Mouse (Mus musculus) liver, embryonic 16.5 days (tissue): ENCODE results near the gene Ptpn5. TPM values are rescaled to one million over a fixed set of nuclear protein-coding genes. Genes with fewer than 3 reads are reported as not detected.

Experiments used
- ATAC-seq: fragments of 200-750 bp; cut with Nextera tagmentation; 2 replicates; pipeline ENCODE4 v1.8.0; 2017; ENCODE audit warnings: low read depth, mild to moderate bottlenecking, moderate number of reproducible peaks, moderate library complexity
- H3K27ac ChIP-seq: fragments of 300-500 bp; sonication (generic); 2 replicates; pipeline ENCODE4 v1.5.1; 2014; ENCODE audit warnings: mild to moderate bottlenecking, low read length
- H3K27me3 ChIP-seq: fragments of 300-500 bp; sonication (generic); 2 replicates; pipeline ENCODE4 v1.6.1; 2014; ENCODE audit warnings: low read depth, low read length, mixed read lengths; ENCODE audit not compliant: control insufficient read depth, insufficient read depth
- H3K36me3 ChIP-seq: fragments of 300-500 bp; sonication (generic); 2 replicates; pipeline ENCODE4 v1.6.1; 2014; ENCODE audit warnings: mild to moderate bottlenecking; ENCODE audit not compliant: control insufficient read depth, insufficient read depth
- H3K4me1 ChIP-seq: fragments of 300-500 bp; sonication (generic); 2 replicates; pipeline ENCODE4 v1.6.1; 2014; ENCODE audit warnings: low read depth, low read length, mixed read lengths; ENCODE audit not compliant: control insufficient read depth
- H3K4me2 ChIP-seq: fragments of 300-500 bp; sonication (generic); 2 replicates; pipeline ENCODE4 v1.6.1; 2014; ENCODE audit warnings: low read depth, low read length, mixed read lengths
- H3K4me3 ChIP-seq: fragments of 300-500 bp; sonication (generic); 2 replicates; pipeline ENCODE4 v1.5.1; 2014; ENCODE audit warnings: low read depth, mild to moderate bottlenecking, low read length
- H3K9ac ChIP-seq: fragments of 300-500 bp; sonication (generic); 2 replicates; pipeline ENCODE4 v1.6.1; 2014; ENCODE audit warnings: low read depth, low read length
- H3K9me3 ChIP-seq: fragments of 300-500 bp; sonication (generic); replicated peaks from 2 replicates; pipeline ENCODE4 v1.6.1; 2016; ENCODE audit warnings: low read length; ENCODE audit not compliant: control insufficient read depth
- WGBS: fragments of 180-500 bp; shearing (Covaris S2); extraction: QIAGEN DNeasy Blood & Tissue Kit; methylation state at CpG from one replicate; pipeline ENCODE4 v1.1.7; 2014; ENCODE audit not compliant: insufficient replicate concordance; 5-methylcytosine and 5-hydroxymethylcytosine counted together
- polyA plus RNA-seq: library from polyadenylated mRNA; unstranded; fragments of >200 nt; fragmentation: Nextera tagmentation; extraction: Ambion mirVana; gene quantifications from 2 replicates; pipeline ENCODE4 v1.2.1, GENCODE M21; 2015

Ptpn5 gene
- polyA plus RNA-seq, 1 experiment from 2014 or later, result not detected

DNA sequence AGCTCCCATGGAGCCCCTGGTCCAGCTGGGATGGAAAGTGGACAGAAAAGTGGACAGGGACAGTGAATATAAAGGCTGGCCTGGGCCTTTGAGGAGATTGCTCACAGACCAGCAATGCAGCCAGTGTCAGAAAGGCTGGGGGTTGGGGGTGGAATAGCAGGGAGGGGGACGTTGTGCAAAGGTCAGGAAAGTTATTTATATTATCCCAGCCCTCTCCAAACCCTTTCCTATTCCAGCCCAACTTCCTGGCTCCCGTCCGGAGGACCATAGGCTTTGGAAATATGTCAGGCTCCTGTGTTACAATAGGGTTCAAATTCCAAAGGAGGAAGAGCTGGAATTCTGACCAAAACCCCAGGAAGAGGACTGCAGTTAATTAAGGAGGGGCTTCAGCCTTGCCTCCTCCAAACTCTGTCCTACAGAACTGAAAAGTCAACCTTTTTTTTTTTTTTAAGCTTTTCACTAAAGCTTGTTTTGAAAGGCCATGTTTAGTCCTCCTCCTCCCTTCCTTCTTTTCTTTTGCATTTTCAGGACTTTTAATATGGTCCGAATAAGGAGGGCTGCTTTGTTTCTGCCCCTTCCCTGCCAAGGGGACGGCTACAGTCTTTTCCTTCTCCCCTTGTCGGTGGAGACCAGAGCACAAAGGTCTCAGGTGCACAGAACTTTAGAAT is 90.5 kb downstream of the Ptpn5 start:
- Histone ChIP-seq H3K9ac (no peak overlapping the region), H3K36me3 (no peaks in the 10 kb centered on the region), H3K27ac (peak overlapping the region; percentile 62), H3K4me2 (no peak overlapping the region), H3K4me3 (no peak overlapping the region), H3K4me1 (peaks cover 4% of the 10 kb centered on the region), H3K27me3 (no peaks in the 10 kb centered on the region), H3K9me3 (no peaks in the 10 kb centered on the region)
- peak; percentile 75 for ATAC-seq
- WGBS, result 24% methylated on average over 6 of the region's 6 CpGs

DNA sequence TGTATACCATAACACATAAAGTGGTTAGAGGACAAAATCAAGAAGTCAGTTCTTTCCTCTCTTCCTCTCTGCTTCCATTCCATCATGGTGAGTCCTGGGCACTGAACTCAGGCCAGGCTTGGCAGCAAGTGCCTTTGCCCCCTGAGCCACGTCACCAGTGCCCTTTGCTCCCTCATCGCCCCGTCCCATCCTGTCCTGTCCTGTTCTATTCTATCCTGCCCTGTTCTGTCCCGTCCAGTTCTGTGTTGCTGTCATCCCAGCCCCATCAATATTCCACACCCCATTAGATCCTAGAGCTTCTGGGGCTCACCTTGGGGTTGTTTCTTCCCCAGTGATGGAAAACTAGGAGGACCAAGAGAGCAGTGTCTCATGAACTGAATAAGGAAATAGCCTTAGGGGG is 91.4 kb downstream of the Ptpn5 start:
- no peak overlapping the region for H3K4me2 ChIP-seq
- no peak overlapping the region for H3K4me3 ChIP-seq
- H3K27me3 ChIP-seq, result no peaks in the 10 kb centered on the region
- H3K36me3 ChIP-seq, result no peaks in the 10 kb centered on the region
- ATAC-seq, result no peak
- H3K4me1 ChIP-seq, result peaks cover 4% of the 10 kb centered on the region
- no peak overlapping the region for H3K9ac ChIP-seq
- peak overlapping the region; percentile 62 for H3K27ac ChIP-seq
- WGBS, result 60% methylated on average over 4 of the region's 4 CpGs
- H3K9me3 ChIP-seq, result no peaks in the 10 kb centered on the region

DNA sequence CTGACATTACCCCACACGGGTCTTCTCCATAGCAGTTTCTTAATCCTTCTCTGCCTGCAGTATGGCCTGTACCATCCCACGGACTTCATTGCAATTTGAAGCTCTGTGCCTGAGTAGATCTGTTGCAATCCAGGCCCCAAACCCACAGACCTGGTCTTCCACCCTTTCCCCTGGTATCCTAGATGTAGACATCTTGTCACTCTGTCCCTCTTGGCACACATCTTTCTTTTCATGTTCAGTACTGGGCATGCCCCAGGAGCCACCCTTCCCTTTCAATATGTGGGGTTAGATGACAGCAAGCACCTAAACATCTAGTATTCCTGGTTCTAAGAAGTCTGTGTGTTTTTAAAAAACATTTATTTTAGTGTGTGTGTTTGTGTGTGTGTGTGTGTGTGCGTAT is 91.8 kb downstream of the Ptpn5 start:
- H3K4me1 ChIP-seq, result peaks cover 4% of the 10 kb centered on the region
- H3K36me3 ChIP-seq, result no peaks in the 10 kb centered on the region
- no peak overlapping the region for H3K27ac ChIP-seq
- WGBS, result 54% methylated on average over 3 of the region's 3 CpGs
- no peak overlapping the region for H3K9ac ChIP-seq
- no peaks in the 10 kb centered on the region for H3K9me3 ChIP-seq
- no peak overlapping the region for H3K4me3 ChIP-seq
- H3K4me2 ChIP-seq, result no peak overlapping the region
- no peaks in the 10 kb centered on the region for H3K27me3 ChIP-seq
- ATAC-seq, result no peak

- no peak overlapping the region for H3K4me2 ChIP-seq
- H3K4me3 ChIP-seq, result no peak overlapping the region
- no peaks in the 10 kb centered on the region for H3K36me3 ChIP-seq
- no peak overlapping the region for H3K27ac ChIP-seq
- no peaks in the 10 kb centered on the region for H3K27me3 ChIP-seq
- WGBS, result 67% methylated on average over 8 of the region's 8 CpGs
- no peaks in the 10 kb centered on the region for H3K4me1 ChIP-seq
- H3K9ac ChIP-seq, result no peak overlapping the region
- no peak for ATAC-seq
- H3K9me3 ChIP-seq, result no peaks in the 10 kb centered on the region
These were observed 98.1 kb downstream of the Ptpn5 start for GRCm38 (mm10) chr7:47035426-47035825.

DNA sequence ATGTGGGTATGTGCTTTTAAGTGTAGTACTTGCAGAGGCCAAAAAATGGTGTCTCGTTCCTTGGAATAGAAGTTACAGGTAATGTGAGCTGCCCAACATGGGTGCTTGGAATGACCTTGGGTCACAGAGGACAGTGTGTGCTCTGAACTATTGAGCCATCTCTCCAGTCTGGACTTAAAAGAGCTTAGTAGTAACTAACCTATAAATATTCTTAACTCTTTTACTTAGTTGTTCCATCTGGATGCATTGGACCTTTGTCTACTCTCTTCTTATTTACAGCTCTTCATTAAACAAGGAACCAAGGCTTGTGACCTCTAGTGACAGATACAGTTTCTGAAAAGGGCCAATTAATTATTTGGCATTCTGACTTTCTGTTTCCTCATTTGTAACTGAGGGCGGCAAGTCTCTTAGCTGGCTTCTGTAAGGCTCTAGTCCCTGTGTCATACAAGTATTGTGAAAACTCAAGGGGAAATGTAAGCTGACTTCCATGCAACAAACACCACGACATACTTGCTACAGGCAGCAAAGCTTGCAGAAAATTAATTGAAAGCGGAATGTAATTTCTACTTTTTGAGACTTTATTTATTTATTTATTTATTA is 98.6 kb downstream of the Ptpn5 start:
- Histone ChIP-seq H3K4me1 (no peaks in the 10 kb centered on the region), H3K9me3 (no peaks in the 10 kb centered on the region), H3K36me3 (no peaks in the 10 kb centered on the region), H3K4me3 (no peak overlapping the region), H3K4me2 (no peak overlapping the region), H3K27ac (no peak overlapping the region), H3K27me3 (no peaks in the 10 kb centered on the region), H3K9ac (no peak overlapping the region)
- no peak; the same call in 1 of the 2 replicates for ATAC-seq
- WGBS, result 61% methylated on average over 4 of the region's 4 CpGs

GRCm38 (mm10) chr7:47031371-47031770 is 102.1 kb downstream of the Ptpn5 start:
- no peaks in the 10 kb centered on the region for H3K36me3 ChIP-seq
- no peaks in the 10 kb centered on the region for H3K9me3 ChIP-seq
- no peaks in the 10 kb centered on the region for H3K4me1 ChIP-seq
- H3K9ac ChIP-seq, result no peak overlapping the region
- no peak overlapping the region for H3K4me2 ChIP-seq
- H3K27ac ChIP-seq, result no peak overlapping the region
- H3K27me3 ChIP-seq, result no peaks in the 10 kb centered on the region
- WGBS, result 60% methylated on average over 4 of the region's 4 CpGs
- ATAC-seq, result no peak
- H3K4me3 ChIP-seq, result no peak overlapping the region

DNA sequence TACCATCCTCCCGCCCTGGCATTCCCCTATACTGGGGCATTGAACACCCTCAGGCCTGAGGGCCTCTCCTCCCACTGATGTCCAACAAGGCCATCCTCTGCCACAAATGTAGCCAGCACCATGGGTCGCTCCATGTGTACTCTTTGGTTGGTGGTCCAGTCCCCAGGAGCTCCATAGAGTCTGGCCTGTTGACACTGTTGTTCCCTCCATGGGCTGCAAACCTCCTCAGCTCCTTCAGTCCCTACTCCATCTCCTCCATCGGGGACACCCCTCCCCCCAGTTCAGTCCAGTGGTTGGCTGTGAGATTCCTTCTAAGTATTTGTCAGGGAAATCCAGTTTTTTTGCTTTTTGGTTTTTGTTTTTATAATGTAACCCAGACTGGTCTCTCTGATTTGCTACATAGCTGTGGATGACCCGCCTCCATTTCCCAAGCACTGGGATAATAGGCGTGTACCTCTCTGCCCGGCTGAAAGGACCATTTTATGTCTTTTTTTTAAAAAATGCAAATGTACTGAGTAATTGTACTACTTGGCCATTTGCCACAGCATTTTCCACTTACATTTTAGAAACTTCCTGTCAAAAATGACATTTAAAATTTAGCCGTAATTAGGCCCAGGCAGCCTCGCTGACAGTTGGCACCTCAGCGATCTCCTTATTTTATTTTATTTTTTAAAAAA is 102.8 kb downstream of the Ptpn5 start:
- Histone ChIP-seq H3K27ac (no peak overlapping the region), H3K4me3 (no peak overlapping the region), H3K9me3 (no peaks in the 10 kb centered on the region), H3K9ac (no peak overlapping the region), H3K4me2 (no peak overlapping the region), H3K36me3 (no peaks in the 10 kb centered on the region), H3K27me3 (no peaks in the 10 kb centered on the region), H3K4me1 (no peaks in the 10 kb centered on the region)
- ATAC-seq, result no peak
- 73% methylated on average over 9 of the region's 9 CpGs for WGBS
